Mouse (Mus musculus) cerebellum, adult 18-20 months (tissue): Measurements from ENCODE around the gene Ppp1r9b.
A peak's percentile ranks its signal among the peaks of the same experiment; 100 is the strongest.

Experiments used
- DNase-seq, 2 experiments: peaks; one replicate each; pipeline ENCODE4 v3.0.0; 2021

Ppp1r9b gene

DNA sequence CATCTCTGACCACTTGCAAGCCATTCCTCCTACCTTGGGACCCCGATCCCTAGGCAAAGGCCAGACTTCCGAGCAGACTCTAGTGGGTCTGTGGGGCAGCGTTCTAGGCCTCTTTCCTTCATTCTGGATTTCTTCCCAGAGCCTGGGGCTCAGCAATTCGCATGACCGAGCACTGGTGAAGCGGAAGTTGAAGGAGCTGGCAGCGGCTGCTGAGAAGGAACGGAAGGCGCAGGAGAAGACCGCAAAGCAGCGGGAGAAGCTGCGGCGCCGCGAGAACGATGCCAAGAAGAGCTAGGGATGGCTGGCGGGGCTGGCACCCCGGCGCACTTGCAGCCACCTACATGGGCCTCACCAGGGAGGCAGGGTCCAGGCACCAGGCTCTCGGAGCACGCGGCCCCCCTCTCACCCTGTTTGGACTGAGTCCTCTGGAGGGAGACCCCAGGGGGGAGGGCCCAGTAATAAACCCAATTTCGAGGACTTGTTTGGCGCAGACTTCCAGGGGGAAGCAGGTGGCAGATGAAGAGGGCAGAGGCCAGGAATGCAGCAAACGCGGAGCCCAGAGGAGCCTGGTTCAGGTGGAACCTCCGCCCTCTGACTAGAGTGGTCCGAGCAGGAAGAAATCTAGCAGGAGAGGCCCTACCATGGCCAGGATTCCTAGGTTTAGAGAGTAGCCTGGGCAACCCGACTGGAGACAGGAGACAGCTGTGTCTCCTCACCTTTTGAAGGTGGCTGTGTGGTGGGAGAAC is 33.8 kb downstream of the Ppp1r9b start:
- DNase-seq = peak; percentile 90 to 91

GRCm38 (mm10) chr11:95025227-95026012 is 34.6 kb downstream of the Ppp1r9b start:
- no peak for DNase-seq

DNA sequence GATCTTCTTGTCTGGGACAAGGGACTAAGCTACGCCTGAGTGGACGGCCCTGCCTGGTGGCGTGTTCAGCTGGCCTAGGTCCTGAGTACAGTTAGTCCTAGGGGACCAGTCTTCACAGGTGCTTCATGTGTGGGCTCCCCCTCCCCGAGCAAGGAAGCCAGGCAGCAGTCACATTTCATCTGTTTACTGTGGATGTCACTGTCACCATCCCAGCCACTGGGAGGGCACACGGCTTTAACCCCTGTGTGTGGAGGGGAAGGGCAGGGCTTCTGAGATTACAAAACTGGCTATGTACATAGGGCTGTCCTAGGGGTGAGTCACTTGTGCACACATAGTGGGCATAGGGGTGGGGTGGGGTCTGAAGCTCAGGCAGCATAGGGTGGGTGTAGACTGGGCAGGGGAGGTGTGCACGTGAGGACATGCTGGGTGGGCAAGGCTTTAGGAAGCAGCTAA is 35.3 kb downstream of the Ppp1r9b start:
- DNase-seq = no peak

GRCm38 (mm10) chr11:95026849-95027248 is 36.0 kb downstream of the Ppp1r9b start:
- no peak for DNase-seq

- no peak for DNase-seq
Observed at GRCm38 (mm10) chr11:95027850-95028470, 37.1 kb downstream of the Ppp1r9b start.

GRCm38 (mm10) chr11:95032945-95033344 is 42.1 kb downstream of the Ppp1r9b start:
- peak in 1 of 2 experiments; percentile 18 for DNase-seq

GRCm38 (mm10) chr11:95033617-95034016 is 42.8 kb downstream of the Ppp1r9b start:
- peak; percentile 8 to 19 for DNase-seq

DNA sequence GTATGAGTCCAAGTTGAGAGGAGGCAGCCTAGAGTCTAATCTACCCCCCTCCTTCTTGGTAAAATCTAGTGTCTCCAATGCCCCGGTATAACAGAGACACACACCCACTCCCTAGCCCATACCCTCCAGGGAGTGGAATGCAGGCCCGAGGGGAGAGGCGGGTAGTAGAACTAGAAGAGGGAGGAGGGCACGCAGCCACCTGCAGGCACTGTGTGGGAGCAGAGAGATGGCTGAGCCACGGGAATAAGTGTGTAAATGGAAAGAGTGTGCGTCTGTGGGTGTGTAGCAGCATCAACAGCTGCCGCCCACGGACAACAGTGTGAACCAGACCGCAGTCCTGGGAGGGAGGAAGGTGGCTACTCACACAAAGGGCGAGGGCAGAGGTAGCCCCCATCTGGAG is 44.1 kb downstream of the Ppp1r9b start:
- peak in 1 of 2 experiments; percentile 29 for DNase-seq

DNA sequence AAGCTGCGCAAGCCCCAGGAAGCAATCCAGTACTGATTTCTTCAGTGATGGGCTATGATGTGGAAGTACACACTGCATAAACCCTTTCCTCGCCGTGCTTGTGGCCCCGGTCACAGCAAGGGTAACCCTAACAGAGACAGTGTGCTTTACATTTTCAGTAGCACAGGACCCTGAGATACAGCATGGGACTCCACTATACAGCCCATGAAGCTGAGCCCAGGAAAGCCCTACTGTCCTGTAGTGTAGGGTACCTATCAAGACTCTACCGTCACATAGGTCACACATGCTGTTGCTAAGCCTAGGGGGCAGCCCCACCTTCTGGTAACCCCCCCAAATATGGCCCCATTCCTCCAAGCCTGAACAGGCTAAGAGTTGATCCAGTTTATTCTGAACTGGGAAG is 45.7 kb downstream of the Ppp1r9b start:
- peak in 1 of 2 experiments; percentile 28 for DNase-seq

- peak; percentile 85 to 90 for DNase-seq
Observed at GRCm38 (mm10) chr11:95037306-95037705, 46.5 kb downstream of the Ppp1r9b start.

DNA sequence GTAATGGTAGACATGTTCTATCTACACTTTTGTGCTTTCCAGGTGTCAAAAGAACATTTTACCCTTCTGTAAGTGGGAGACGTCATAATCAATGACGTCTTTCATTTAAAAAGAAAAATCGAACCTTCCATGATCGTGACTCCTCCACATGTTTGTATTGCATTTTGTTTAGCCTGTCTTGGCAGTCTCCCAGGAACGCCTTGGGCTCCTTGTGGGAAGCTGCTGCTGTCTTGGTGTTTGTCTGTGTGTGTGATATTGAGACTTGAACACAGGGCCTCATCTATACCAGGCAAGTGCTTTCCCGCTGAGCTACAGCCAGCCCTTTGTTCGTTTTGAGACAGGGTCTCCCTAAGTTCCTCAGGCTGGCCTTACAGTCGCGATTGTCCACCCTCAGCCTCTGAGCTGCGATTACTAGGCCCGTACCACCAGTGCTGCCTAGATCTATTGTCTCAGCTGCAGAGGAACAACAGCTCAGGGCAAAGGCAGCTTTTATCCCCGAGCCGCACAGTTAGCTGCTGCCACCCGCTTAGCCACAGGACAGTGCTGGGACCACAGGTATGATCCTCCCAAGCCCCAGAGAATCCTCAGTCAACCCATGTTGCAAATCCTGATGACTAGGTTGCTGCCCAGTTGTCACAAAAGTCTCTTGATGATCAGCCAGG is 47.5 kb downstream of the Ppp1r9b start:
- DNase-seq = peak; percentile 25 to 47

DNA sequence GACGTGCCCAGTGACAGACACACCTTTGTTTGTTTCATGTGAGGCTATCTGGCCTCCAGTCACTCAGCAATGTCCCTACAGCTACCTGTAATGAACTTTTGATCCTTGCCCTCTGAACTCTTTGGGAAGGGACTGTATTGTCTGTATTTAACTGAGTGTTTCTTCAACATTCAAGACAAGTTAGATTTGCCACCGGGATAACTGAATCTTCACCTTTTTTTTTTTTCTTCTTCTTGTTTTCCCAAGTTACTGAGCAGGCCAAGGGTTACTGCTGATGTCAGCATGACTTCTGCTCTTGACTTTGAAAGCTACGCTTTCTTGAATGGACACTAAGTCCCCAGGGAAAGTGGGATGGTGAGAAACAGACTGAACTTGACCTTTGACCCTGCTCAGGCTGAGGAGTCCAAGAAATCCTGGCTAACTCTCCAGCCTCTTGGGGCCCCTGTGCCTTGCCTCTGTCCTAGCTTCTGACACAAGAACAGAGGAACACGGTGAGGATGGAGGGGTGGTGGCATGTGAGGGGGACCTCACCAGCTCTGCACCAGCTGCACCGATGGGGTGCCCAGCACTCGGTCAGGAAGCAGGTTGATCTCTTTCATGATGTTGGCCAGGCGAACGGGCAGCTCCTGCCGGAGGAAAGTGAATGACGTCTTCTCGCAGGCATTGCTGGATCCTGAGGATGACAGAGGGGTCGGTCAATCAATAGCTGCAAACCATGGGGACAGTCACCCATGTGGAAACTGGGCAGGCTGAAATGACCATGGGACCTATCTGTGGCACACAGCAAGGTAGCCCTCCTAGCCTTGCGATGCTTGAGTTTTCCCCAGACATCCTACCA is 48.2 kb downstream of the Ppp1r9b start:
- peak; percentile 28 to 52 for DNase-seq

DNA sequence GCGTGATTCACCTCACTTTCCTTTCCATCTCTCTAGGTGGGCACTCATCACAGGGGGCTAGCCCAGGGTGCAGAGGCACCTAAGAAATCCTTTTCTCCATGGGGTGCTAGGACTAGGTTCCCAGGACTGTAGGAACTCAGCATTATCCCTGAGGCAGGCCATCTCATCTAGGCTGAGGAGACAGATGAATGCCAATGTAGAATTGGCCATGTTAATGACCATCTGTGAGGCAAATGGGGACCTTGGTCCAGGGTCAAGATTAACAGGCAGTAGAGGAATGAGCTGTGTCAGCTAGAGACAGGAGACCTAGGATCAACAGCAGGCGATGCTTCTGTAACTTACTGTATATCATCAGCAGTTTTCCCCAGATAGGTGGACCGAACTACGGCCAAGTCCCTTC is 48.9 kb downstream of the Ppp1r9b start:
- peak; percentile 75 to 83 for DNase-seq

DNA sequence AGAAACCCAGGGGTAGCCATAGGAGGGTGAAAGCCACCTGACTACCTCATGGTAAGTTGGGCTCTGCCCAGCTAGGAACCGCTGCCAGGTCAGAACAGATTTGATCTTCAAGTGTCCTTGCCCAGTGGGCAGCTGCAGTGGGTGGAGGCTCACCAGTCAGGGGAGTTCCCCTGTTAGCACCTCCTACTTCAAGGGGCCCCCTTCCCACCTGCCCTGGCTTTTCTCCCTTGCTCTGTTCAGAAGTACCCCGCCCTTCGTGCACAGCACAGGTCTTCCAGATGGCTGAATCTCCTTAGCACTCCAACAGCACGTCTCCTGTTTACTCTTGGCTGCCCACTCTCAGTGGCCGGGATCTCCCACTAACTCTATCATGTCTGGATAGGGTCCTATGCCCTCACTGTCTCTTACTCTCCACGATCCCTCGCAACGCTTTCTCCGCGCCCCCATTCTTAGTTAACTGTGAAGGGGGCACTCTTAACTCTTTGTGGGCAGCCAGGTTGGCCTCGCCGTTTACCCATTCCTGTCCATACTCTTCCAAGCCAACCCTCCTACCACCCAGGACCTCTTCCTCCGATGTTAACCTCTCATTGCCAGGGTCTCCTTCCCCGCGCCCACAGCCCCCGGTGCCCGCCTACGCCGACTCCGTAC is 49.8 kb downstream of the Ppp1r9b start:
- peak; percentile 81 for DNase-seq

DNA sequence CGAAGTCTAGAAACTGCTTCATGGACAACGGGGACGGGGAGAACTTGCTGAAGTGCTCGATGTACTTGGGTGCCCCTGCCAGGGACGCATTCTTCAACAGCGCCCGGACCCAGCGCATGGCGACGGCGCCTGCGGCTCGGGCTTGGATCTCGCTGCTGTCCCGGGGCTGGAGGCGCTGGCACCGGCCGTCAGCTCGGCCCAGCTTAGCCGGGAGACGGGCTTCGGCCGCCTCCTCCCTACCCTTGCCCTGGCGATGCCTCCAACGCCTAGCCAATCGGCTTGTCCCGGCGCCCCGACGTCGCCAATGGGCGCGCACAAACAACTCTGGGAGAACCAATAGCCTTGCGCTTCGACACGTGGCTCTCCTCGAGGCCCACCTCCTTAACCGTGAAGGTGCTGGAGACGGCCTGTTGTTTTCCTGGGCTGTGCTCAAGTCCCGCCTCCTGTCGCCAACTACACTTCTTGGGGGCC is 50.3 kb downstream of the Ppp1r9b start, which contains the start of gene Pdk2:
Gene Pdk2 (minus strand): TSS at position 216 of the 471 bp plus-strand sequence.
- peak; percentile 96 to 98 for DNase-seq

GRCm38 (mm10) chr11:95042096-95042495 is 51.3 kb downstream of the Ppp1r9b start:
- peak; percentile 90 to 93 for DNase-seq

- DNase-seq = peak; percentile 15 to 23
Observed at GRCm38 (mm10) chr11:95043060-95043459, 52.2 kb downstream of the Ppp1r9b start.

- no peak for DNase-seq
Observed at GRCm38 (mm10) chr11:95043608-95044007, 52.8 kb downstream of the Ppp1r9b start.

DNA sequence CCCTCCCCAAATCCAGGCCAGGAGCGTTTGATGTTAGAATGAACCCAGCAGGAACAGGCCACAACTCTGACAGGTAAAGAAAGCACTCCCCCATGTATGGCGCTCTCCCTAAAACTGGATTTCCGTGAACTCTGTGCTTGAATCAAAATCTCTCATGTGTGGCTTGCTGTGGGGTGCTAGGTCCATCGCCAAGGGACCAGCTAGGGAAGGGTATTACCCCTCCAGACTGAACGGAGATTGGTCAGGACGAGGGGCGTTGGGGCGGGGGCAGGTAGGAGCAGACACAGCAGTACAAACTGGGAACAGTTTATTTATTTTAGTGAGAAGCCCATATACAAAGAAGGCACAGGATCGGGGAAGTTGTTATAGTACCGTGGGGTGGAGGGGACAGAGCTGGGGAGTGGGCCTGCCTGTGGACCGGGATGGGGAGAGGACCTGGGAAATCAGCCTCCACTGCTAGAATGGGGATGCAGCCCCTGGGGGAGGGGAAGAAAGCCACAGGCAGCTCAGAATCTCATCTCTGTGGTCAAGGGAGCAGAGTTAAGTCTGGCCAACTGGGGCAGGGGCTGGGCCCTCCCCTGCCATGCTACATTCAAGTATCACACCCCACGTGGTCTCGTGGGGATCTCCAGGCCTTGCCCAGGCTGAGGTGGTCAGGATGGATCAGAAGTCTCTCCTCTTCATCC is 53.5 kb downstream of the Ppp1r9b start:
- DNase-seq = no peak

- DNase-seq = peak; percentile 65 to 76
Observed at GRCm38 (mm10) chr11:95046980-95047680, 56.3 kb downstream of the Ppp1r9b start.
